Mouse (Mus musculus) megakaryocyte, embryonic 14.5 days (primary cell): Measurements from ENCODE around the gene Hic1.

Experiments used
- FLI1 ChIP-seq: IDR thresholded peaks from 2 replicates; pipeline ENCODE4 v1.6.1; 2012; ENCODE audit warnings: low read length, inconsistent platforms, mixed read lengths
- GATA1 ChIP-seq: IDR thresholded peaks from 3 replicates; pipeline ENCODE4 v1.6.1; 2012; ENCODE audit warnings: mixed read lengths, low read length, inconsistent platforms, borderline replicate concordance

- no peak for TF ChIP-seq GATA1
- TF ChIP-seq FLI1: no peak
Observed at GRCm38 (mm10) chr11:75160954-75161353, 8.4 kb downstream of the Hic1 start.
